Mouse (Mus musculus) right cerebral cortex, postnatal 25 days (tissue): Measurements from ENCODE around the gene Aff1.

ENCODE experiments used
- DNase-seq: peaks from one replicate; pipeline ENCODE4 v3.0.0; 2022

The Aff1 gene

DNA sequence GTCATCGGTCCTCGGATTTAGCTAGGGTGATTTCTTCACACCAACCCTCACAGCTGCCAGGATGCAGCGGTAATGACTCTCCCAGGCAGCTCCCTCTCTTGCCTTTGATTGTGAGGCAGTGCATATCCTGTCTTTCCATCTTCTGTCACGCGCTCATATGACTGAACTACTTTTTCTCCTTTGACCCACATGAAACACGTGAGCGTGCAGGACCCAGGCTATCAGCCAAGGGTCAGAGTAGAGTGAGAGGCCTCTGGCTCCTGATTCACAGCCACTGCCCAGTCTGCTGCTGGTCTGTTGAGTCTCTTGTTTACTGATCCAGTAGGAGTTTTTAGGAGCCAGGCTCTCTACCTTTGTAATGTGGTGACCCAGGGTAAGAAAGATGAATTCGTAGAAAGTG lies 156.4 kb downstream of the Aff1 start:
- DNase-seq = no peak

DNA sequence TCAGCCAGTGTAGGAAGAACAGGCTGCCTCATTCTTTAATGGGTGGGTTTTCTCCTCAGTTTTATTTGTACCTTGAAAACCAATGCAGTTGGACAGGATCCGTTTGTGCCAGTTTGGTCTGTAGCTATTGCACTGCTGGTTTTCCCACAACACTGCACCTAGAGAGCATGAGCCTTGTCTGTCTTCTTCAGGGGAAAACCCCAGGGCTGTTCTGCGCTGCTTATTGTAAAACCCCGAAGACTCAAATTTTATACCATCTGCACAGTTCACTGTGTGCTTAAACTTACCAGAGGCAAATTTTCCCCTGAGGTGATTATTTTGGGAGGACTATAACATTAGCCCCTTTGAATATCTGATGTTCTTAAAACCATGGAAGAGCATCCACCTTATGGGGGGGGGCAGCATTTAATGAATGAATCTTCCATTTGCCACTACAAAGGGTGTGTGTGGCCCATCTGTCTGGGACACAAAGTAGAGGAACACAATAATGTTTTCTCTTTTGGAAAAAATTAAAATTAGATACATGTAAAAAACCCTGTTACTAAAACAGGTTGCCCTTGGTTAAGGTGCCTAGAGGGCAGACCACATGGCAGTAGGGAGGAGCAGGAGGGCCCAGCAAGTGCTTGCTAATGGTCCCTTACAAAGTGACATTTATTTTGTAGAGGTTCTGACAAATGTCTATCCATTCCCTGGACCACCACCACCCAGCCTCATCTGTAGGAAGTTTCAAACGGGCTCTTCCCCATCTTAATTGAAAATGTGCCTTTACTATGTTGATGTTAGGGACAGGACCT lies 160.8 kb downstream of the Aff1 start:
- no peak for DNase-seq

DNA sequence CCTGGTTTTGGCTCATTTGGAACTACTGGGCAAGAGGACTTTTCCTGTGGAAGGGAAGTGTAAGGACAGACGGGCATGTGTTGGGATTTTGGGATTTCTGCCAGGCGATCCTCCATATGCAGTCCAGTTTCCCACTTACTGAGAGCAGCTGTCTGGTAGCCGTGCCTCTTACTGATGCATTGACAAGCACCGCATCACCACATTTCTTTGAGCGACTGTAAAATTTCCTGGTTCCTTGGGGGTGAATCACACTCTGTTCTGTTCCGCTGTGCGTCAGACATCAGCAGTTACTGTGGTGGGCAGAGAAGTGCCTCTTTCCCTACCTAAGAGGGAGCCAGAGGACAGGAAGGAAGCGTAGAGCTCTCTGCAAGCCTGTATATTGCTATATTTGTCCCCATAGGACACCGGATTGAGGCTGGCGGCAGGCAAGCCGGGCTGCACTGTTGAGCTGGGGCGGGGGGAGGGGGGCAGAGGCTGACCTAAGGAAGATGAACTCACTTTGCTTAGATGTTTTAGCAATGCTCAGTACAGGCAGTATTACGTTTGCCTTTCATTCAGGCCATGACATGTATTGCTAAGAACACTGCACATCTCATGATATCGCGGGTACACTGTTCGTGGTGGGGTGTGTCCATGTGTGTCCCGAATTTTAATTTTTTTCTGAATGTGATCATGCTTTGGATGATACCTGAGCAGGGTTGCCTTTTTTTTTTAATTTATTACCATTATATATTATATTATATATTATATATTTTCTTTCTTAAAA lies 162.1 kb downstream of the Aff1 start:
- DNase-seq = peak; percentile 58

DNA sequence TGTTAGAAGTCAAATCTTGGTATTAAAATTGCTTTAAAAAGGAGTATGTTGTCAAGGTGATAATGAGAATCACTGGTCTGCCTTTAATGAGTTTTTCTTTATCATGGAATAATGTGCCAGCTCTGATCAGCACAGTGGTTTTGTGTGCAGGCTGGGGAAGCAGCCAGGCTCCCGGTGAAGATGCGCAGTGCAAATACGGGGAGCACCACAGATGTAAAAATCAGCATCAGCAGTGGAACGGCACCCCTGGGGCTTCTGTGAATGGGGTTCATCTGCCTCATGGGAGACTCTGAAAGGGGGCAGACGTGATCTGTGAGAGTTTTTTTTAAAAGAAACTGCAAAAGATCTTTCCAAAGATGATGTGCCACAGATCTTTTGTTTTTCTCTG lies 162.6 kb downstream of the Aff1 start:
- no peak for DNase-seq

DNA sequence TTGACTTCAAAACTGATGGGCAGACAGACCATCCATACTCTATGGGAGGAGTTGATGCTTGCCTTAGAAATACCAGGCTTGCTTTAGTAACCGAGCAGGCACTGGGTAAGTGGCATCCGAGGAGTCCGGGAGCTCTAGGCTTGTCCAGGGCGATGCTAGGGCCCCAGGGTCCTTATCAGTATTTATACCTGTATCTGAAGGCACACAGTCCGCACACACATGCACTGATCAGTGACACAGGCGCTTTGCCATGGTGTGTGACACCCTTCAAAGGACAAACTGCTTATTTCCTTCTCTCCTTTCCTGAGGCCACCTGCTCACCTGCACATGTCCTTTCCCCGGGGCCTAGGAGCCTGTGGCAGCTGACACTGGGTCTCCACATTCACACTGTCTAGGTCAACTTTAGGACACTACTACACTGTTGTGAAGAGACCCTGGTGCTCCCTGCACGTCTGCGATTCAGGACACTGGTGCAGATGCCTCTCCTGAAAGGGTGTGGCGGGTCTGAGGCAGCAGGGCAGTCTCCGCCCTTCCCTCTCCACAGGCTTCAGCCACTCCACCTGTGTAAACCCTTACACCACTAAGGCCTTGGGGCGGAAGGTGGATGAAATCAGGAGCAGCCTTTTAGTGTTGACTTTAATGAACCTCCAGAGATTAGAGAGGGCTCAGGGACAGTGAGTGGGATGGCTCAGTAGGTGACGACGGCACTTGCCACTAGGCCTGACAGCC lies 163.5 kb downstream of the Aff1 start:
- no peak for DNase-seq

- no peak for DNase-seq
Measured at GRCm38 (mm10) chr5:103856286-103857009, 164.3 kb downstream of the Aff1 start.

- DNase-seq = no peak
Measured at GRCm38 (mm10) chr5:103857151-103857550, 165.0 kb downstream of the Aff1 start.

DNA sequence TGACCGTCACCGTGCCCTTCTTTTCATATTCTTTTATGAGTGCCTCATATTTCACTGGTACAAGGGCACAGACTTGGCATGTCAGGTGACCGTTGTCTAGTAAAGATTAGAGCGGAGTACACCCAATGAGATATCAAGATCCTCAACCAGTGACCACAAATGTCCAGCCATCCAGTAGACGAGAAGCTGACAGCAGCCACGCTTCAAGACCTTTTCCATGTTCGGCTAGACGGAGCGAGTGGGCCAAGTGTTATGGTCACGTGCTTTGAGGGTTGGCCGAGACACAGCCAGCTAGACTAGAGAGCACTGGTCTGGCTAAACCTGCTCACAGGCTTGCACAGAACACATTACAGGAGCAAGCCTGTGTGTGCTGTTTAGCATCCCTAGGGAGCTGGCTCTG lies 168.4 kb downstream of the Aff1 start:
- DNase-seq = no peak

DNA sequence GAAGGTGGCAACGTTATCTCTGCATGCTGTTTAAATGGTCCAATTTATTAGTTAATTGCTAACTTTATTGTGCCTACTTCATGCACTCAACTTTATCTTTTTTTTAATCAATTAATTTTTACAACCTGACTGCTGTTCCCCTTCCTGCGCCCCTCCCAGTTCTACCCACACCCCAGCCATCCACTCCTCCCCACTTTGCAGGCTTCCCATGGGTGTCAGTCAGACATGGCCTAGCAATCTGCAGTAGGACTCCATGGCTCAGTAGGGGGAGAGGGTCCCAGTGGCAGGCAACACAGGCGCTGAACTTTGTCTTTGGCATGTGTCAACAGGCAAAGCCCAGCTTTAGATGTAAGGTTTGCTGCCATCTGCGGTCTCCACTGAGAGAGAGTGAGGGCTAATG lies 171.6 kb downstream of the Aff1 start:
- no peak for DNase-seq

- no peak for DNase-seq
Measured at GRCm38 (mm10) chr5:103889766-103890165, 197.6 kb downstream of the Aff1 start.

GRCm38 (mm10) chr5:103898310-103898709 lies 206.1 kb downstream of the Aff1 start:
- DNase-seq = no peak
